Mouse (Mus musculus) B cell, adult (primary cell): Measurements from ENCODE around the gene Tns3. TPM values are rescaled to one million over a fixed set of nuclear protein-coding genes. Genes with fewer than 3 reads are reported as not detected.

Source experiments
- total RNA-seq: library from RNA; stranded (reverse); gene quantifications from 4 replicates; pipeline ENCODE4 v1.2.4, GENCODE M21; 2023; ENCODE audit not compliant: inconsistent age

The Tns3 gene
- total RNA-seq: 7.4 to 9.1 TPM (median 7.7 TPM) in 4 replicates

GRCm38 (mm10) chr11:8664393-8664743 lies at the start of gene Tns3:
Gene Tns3, minus strand, starts transcription at chr11:8664535.

